Mouse (Mus musculus) stomach, embryonic 14.5 days (tissue): Measurements from ENCODE around the gene Stap2. TPM values are rescaled to one million over a fixed set of nuclear protein-coding genes. Genes with fewer than 3 reads are reported as not detected.

Source experiments
- ATAC-seq: fragments of 200-750 bp; cut with Nextera tagmentation; 2 replicates; pipeline ENCODE4 v1.8.0; 2017; ENCODE audit warnings: low read depth, moderate TSS enrichment; ENCODE audit not compliant: insufficient number of reproducible peaks, insufficient read depth, low FRiP score
- H3K27ac ChIP-seq: fragments of 300-500 bp; sonication (generic); 2 replicates; pipeline ENCODE4 v1.5.1; 2014; ENCODE audit warnings: mild to moderate bottlenecking, low read length, moderate library complexity, mixed read lengths
- H3K27me3 ChIP-seq: fragments of 300-500 bp; sonication (generic); 2 replicates; pipeline ENCODE4 v1.6.1; 2014; ENCODE audit warnings: low read length, control low read depth, mixed read lengths; ENCODE audit not compliant: control insufficient read depth, insufficient read depth
- H3K36me3 ChIP-seq: fragments of 300-500 bp; sonication (generic); 2 replicates; pipeline ENCODE4 v1.6.1; 2014; ENCODE audit warnings: mild to moderate bottlenecking, control low read depth, low read length, moderate library complexity, mixed read lengths; ENCODE audit not compliant: control insufficient read depth, insufficient read depth
- H3K4me1 ChIP-seq: fragments of 300-500 bp; sonication (generic); 2 replicates; pipeline ENCODE4 v1.6.1; 2014; ENCODE audit warnings: low read length, control low read depth, mixed read lengths; ENCODE audit not compliant: control insufficient read depth, insufficient read depth
- H3K4me2 ChIP-seq: fragments of 300-500 bp; sonication (generic); replicated peaks from 2 replicates; pipeline ENCODE4 v1.6.1; 2014; ENCODE audit warnings: low read depth, low read length, control low read depth
- H3K4me3 ChIP-seq: fragments of 300-500 bp; sonication (generic); 2 replicates; pipeline ENCODE4 v1.5.1; 2014; ENCODE audit warnings: low read depth, low read length, control low read depth
- H3K9ac ChIP-seq: fragments of 300-500 bp; sonication (generic); replicated peaks from 2 replicates; pipeline ENCODE4 v1.6.1; 2014; ENCODE audit warnings: low read depth, mild to moderate bottlenecking, control low read depth, low read length, moderate library complexity, mixed read lengths
- H3K9me3 ChIP-seq: fragments of 300-500 bp; sonication (generic); 2 replicates; pipeline ENCODE4 v1.6.1; 2016; ENCODE audit warnings: low read depth, low read length, control low read depth; ENCODE audit not compliant: control insufficient read depth
- WGBS: fragments of 180-500 bp; shearing (Covaris S2); extraction: QIAGEN DNeasy Blood & Tissue Kit; methylation state at CpG from one replicate; pipeline ENCODE4 v1.1.7; 2014; 5-methylcytosine and 5-hydroxymethylcytosine counted together
- polyA plus RNA-seq: library from polyadenylated mRNA; unstranded; fragments of >200 nt; fragmentation: Nextera tagmentation; extraction: Ambion mirVana; gene quantifications from 2 replicates; pipeline ENCODE4 v1.2.1, GENCODE M21; 2014

The Stap2 gene
- polyA plus RNA-seq: 19.7 and 23.8 TPM in 2 replicates

- 27% methylated on average over 13 of the region's 13 CpGs for WGBS
- H3K4me3 ChIP-seq: peak within 1 kb of the TSS; percentile 10; the same call in 1 of the 2 replicates
- H3K4me1 ChIP-seq: peaks cover 9% of the 10 kb centered on the region
- no peak within 1 kb of the TSS for H3K27ac ChIP-seq
- peak within 1 kb of the TSS; percentile 31 for H3K4me2 ChIP-seq
- ATAC-seq: no peak
- no peak within 1 kb of the TSS for H3K9ac ChIP-seq
- H3K27me3 ChIP-seq: no peaks in the 10 kb centered on the region
- H3K9me3 ChIP-seq: no peaks in the 10 kb centered on the region
- H3K36me3 ChIP-seq: no peaks in the 10 kb centered on the region
These were observed at the start of gene Stap2, which contains the start of gene Mpnd for GRCm38 (mm10) chr17:56005415-56006061. Gene Stap2, minus strand, starts transcription at chr17:56005584. Gene Mpnd, plus strand, starts transcription at chr17:56005711.

- Histone ChIP-seq H3K4me2 (no peak overlapping the region), H3K4me3 (no peak overlapping the region), H3K36me3 (peaks cover 50% of the 10 kb centered on the region), H3K9me3 (no peaks in the 10 kb centered on the region), H3K27ac (no peak overlapping the region), H3K27me3 (no peaks in the 10 kb centered on the region), H3K4me1 (no peaks in the 10 kb centered on the region), H3K9ac (no peak overlapping the region)
- ATAC-seq: no peak
These were observed 49.6 kb upstream of the Stap2 start for GRCm38 (mm10) chr17:56054938-56055337.

- Histone ChIP-seq H3K4me2 (no peak overlapping the region), H3K9ac (no peak overlapping the region), H3K27ac (no peak overlapping the region), H3K27me3 (no peaks in the 10 kb centered on the region), H3K9me3 (no peaks in the 10 kb centered on the region), H3K36me3 (peaks cover 50% of the 10 kb centered on the region), H3K4me1 (no peaks in the 10 kb centered on the region), H3K4me3 (no peak overlapping the region)
- 73% methylated on average over 5 of the region's 5 CpGs for WGBS
- no peak; the same call in 1 of the 2 replicates for ATAC-seq
These were observed 46.0 kb upstream of the Stap2 start for GRCm38 (mm10) chr17:56051369-56051768.

- 2% methylated on average over 12 of the region's 12 CpGs for WGBS
- no peak for ATAC-seq
- Histone ChIP-seq H3K4me2 (peak overlapping the region; percentile 79), H3K4me1 (peaks cover 10% of the 10 kb centered on the region; the same call in 1 of the 2 replicates), H3K4me3 (peak overlapping the region; percentile 79), H3K9ac (peak overlapping the region; percentile 87), H3K9me3 (no peaks in the 10 kb centered on the region), H3K36me3 (peaks cover 14% of the 10 kb centered on the region), H3K27me3 (no peaks in the 10 kb centered on the region), H3K27ac (peak overlapping the region; percentile 86)
These were observed 35.4 kb upstream of the Stap2 start for GRCm38 (mm10) chr17:56040857-56041163.

- H3K4me3 ChIP-seq: peak within 1 kb of the TSS; percentile 79
- H3K36me3 ChIP-seq: peaks cover 11% of the 10 kb centered on the region
- no peaks in the 10 kb centered on the region for H3K9me3 ChIP-seq
- under 1% methylated on average over 68 of the region's 68 CpGs for WGBS
- peaks cover 15% of the 10 kb centered on the region for H3K4me1 ChIP-seq
- H3K4me2 ChIP-seq: peak within 1 kb of the TSS; percentile 79
- H3K27me3 ChIP-seq: no peaks in the 10 kb centered on the region
- ATAC-seq: peak; percentile 89
- H3K9ac ChIP-seq: peak within 1 kb of the TSS; percentile 87
- H3K27ac ChIP-seq: peak within 1 kb of the TSS; percentile 86
These were observed 34.9 kb upstream of the Stap2 start, which contains the start of gene Chaf1a for GRCm38 (mm10) chr17:56040030-56040856. Gene Chaf1a, plus strand, starts transcription at chr17:56040439.

- no peak overlapping the region for H3K27ac ChIP-seq
- H3K9me3 ChIP-seq: no peaks in the 10 kb centered on the region
- peak overlapping the region; percentile 31 for H3K4me2 ChIP-seq
- H3K4me3 ChIP-seq: peak overlapping the region; percentile 79; the same call in 1 of the 2 replicates
- peaks cover 24% of the 10 kb centered on the region for H3K4me1 ChIP-seq
- 77% methylated on average over 4 of the region's 4 CpGs for WGBS
- H3K36me3 ChIP-seq: peaks cover 10% of the 10 kb centered on the region
- H3K27me3 ChIP-seq: no peaks in the 10 kb centered on the region
- no peak overlapping the region for H3K9ac ChIP-seq
- ATAC-seq: no peak
These were observed 34.0 kb upstream of the Stap2 start for GRCm38 (mm10) chr17:56039345-56039744.

GRCm38 (mm10) chr17:56038583-56039261 lies 33.3 kb upstream of the Stap2 start:
- no peak overlapping the region for H3K4me2 ChIP-seq
- H3K27me3 ChIP-seq: no peaks in the 10 kb centered on the region
- peaks cover 12% of the 10 kb centered on the region for H3K36me3 ChIP-seq
- H3K4me3 ChIP-seq: no peak overlapping the region
- 84% methylated on average over 8 of the region's 8 CpGs for WGBS
- H3K4me1 ChIP-seq: peaks cover 24% of the 10 kb centered on the region
- H3K9me3 ChIP-seq: no peaks in the 10 kb centered on the region
- ATAC-seq: no peak
- H3K27ac ChIP-seq: no peak overlapping the region
- H3K9ac ChIP-seq: no peak overlapping the region

- H3K9ac ChIP-seq: 0 out of 2 replicates have a peak overlapping the region, but pooled peaks have one; percentile 25
- H3K4me3 ChIP-seq: peak overlapping the region; percentile 82
- H3K4me1 ChIP-seq: peaks cover 26% of the 10 kb centered on the region
- H3K27ac ChIP-seq: no peak overlapping the region
- H3K4me2 ChIP-seq: peak overlapping the region; percentile 48
- no peaks in the 10 kb centered on the region for H3K9me3 ChIP-seq
- H3K27me3 ChIP-seq: no peaks in the 10 kb centered on the region
- WGBS: 36% methylated on average over 13 of the region's 13 CpGs
- no peak for ATAC-seq
- peaks cover 16% of the 10 kb centered on the region for H3K36me3 ChIP-seq
These were observed 31.5 kb upstream of the Stap2 start for GRCm38 (mm10) chr17:56036901-56037287.
